Mouse (Mus musculus) megakaryocyte progenitor cell, adult 5-6 weeks (primary cell): ENCODE data around the gene Cc2d1b. TPM values are rescaled to one million over a fixed set of nuclear protein-coding genes. Genes with fewer than 3 reads are reported as not detected.

Experiments
- ATAC-seq: replicated peaks from 2 replicates; pipeline ENCODE4 v1.8.0; 2016; ENCODE audit warnings: mild to moderate bottlenecking, moderate TSS enrichment, inconsistent platforms; ENCODE audit not compliant: poor library complexity
- total RNA-seq, 2 experiments: library from RNA; stranded (forward) in 1 of 2; stranded (reverse) in 1 of 2; fragments of 157-497, 149-512 nt in 1 of 2; fragments of 200-1000 nt in 1 of 2; gene quantifications; 2 replicates each; pipeline versions ENCODE4 v1.2.3 to v1.2.4; 2015 to 2017

Cc2d1b gene
- total RNA-seq, 2 experiments from 2014 or later = 16.8 to 28.3 TPM

GRCm38 (mm10) chr4:108637721-108638120, 18.0 kb downstream of the Cc2d1b start:
- no peak for ATAC-seq

GRCm38 (mm10) chr4:108638752-108639151, 19.0 kb downstream of the Cc2d1b start:
- peak; percentile 83 for ATAC-seq

- peak; percentile 65 for ATAC-seq
Measured at GRCm38 (mm10) chr4:108664407-108664806, 44.7 kb downstream of the Cc2d1b start.

Other genes starting within 250 kb of the Cc2d1b start
- gene Shisal2a, start 236.6 kb upstream of the Cc2d1b start, total RNA-seq (2015) = not detected in 2 replicates
- not detected in 2 replicates for gene Shisal2a, start 236.6 kb upstream of the Cc2d1b start, total RNA-seq (2017)
- 0.46 and 0.79 TPM in 2 replicates for gene Gpx7, start 213.0 kb upstream of the Cc2d1b start, total RNA-seq (2015)
- 0.50 and 0.95 TPM in 2 replicates for gene Gpx7, start 213.0 kb upstream of the Cc2d1b start, total RNA-seq (2017)
- 69.5 and 88.5 TPM in 2 replicates for gene Tut4, start 160.5 kb upstream of the Cc2d1b start, total RNA-seq (2015)
- 29.4 and 45.8 TPM in 2 replicates for gene Tut4, start 160.5 kb upstream of the Cc2d1b start, total RNA-seq (2017)
- gene Prpf38a, start 40.6 kb upstream of the Cc2d1b start, total RNA-seq (2015) = 69.1 and 69.9 TPM in 2 replicates
- 133 and 134 TPM in 2 replicates for gene Prpf38a, start 40.6 kb upstream of the Cc2d1b start, total RNA-seq (2017)
- 13.6 and 16.4 TPM in 2 replicates for gene Orc1, start 40.5 kb upstream of the Cc2d1b start, total RNA-seq (2015)
- gene Orc1, start 40.5 kb upstream of the Cc2d1b start, total RNA-seq (2017) = 10.5 and 12.2 TPM in 2 replicates
- gene 3110021N24Rik, start 99.7 kb downstream of the Cc2d1b start, total RNA-seq (2015) = not detected in 2 replicates
- not detected in 2 replicates for gene 3110021N24Rik, start 99.7 kb downstream of the Cc2d1b start, total RNA-seq (2017)
- 0.15 and 0.90 TPM in 2 replicates for gene Zfyve9, start 160.9 kb downstream of the Cc2d1b start, total RNA-seq (2015)
- gene Zfyve9, start 160.9 kb downstream of the Cc2d1b start, total RNA-seq (2017) = 0.33 and 0.41 TPM in 2 replicates
- 92.8 and 111 TPM in 2 replicates for gene Btf3l4, start 213.7 kb downstream of the Cc2d1b start, total RNA-seq (2015)
- gene Btf3l4, start 213.7 kb downstream of the Cc2d1b start, total RNA-seq (2017) = 68.1 and 77.3 TPM in 2 replicates
- gene Txndc12, start 214.7 kb downstream of the Cc2d1b start, total RNA-seq (2015) = 74.7 and 75.3 TPM in 2 replicates
- gene Txndc12, start 214.7 kb downstream of the Cc2d1b start, total RNA-seq (2017) = 87.4 and 88.7 TPM in 2 replicates
- 43.7 and 55.5 TPM in 2 replicates for gene Kti12, start 227.8 kb downstream of the Cc2d1b start, total RNA-seq (2015)
- 28.8 and 29.2 TPM in 2 replicates for gene Kti12, start 227.8 kb downstream of the Cc2d1b start, total RNA-seq (2017)
- 0.22 and 0.46 TPM in 2 replicates for gene A730015C16Rik, start 228.7 kb downstream of the Cc2d1b start, total RNA-seq (2015)
- gene A730015C16Rik, start 228.7 kb downstream of the Cc2d1b start, total RNA-seq (2017) = 0.37 and 0.71 TPM in 2 replicates